Mouse (Mus musculus) lung, postnatal 4 days (tissue): Measurements from ENCODE around the gene Gpr162.
A peak's percentile ranks its signal among the peaks of the same experiment; 100 is the strongest.

Source experiments
- DNase-seq, 2 experiments: peaks; one replicate each; pipeline ENCODE4 v3.0.0; 2021

The Gpr162 gene

GRCm38 (mm10) chr6:124881821-124882220, 18.0 kb upstream of the Gpr162 start:
- DNase-seq: no peak

GRCm38 (mm10) chr6:124879390-124879789, 15.6 kb upstream of the Gpr162 start:
- DNase-seq: no peak

GRCm38 (mm10) chr6:124874348-124874747, 10.6 kb upstream of the Gpr162 start:
- DNase-seq: no peak

- no peak for DNase-seq
Measured at GRCm38 (mm10) chr6:124866560-124866959, 2.8 kb upstream of the Gpr162 start.

- no peak for DNase-seq
Measured at GRCm38 (mm10) chr6:124865766-124866362, 2.1 kb upstream of the Gpr162 start.

- DNase-seq: no peak
Measured at GRCm38 (mm10) chr6:124863125-124863657, 592 bp downstream of the Gpr162 start.

- no peak for DNase-seq
Measured at GRCm38 (mm10) chr6:124862406-124863124, 1.2 kb downstream of the Gpr162 start.

GRCm38 (mm10) chr6:124861802-124862201, 2.0 kb downstream of the Gpr162 start:
- DNase-seq: no peak

GRCm38 (mm10) chr6:124861266-124861665, 2.5 kb downstream of the Gpr162 start:
- DNase-seq: no peak

GRCm38 (mm10) chr6:124860511-124860910, 3.3 kb downstream of the Gpr162 start:
- DNase-seq: no peak

- DNase-seq: peak; percentile 82 to 90
Measured at GRCm38 (mm10) chr6:124859725-124860124, 4.1 kb downstream of the Gpr162 start.

GRCm38 (mm10) chr6:124858561-124859318, 5.0 kb downstream of the Gpr162 start:
- no peak for DNase-seq

- no peak for DNase-seq
Measured at GRCm38 (mm10) chr6:124857840-124858530, 5.8 kb downstream of the Gpr162 start.

- peak; percentile 87 to 88 for DNase-seq
Measured at GRCm38 (mm10) chr6:124856916-124857839, 6.6 kb downstream of the Gpr162 start, which contains the start of gene P3h3. TSS of gene P3h3 (minus strand) at chr6:124857752.

GRCm38 (mm10) chr6:124856321-124856720, 7.5 kb downstream of the Gpr162 start:
- no peak for DNase-seq

- DNase-seq: no peak
Measured at GRCm38 (mm10) chr6:124854647-124855046, 9.1 kb downstream of the Gpr162 start.

- no peak for DNase-seq
Measured at GRCm38 (mm10) chr6:124850535-124850934, 13.2 kb downstream of the Gpr162 start.

- DNase-seq: peak; percentile 87 to 94
Measured at GRCm38 (mm10) chr6:124847305-124847704, 16.5 kb downstream of the Gpr162 start.

GRCm38 (mm10) chr6:124840241-124841167, 23.3 kb downstream of the Gpr162 start, which contains the start of gene Gnb3:
TSS of gene Gnb3 (minus strand) at chr6:124840275.
- DNase-seq: no peak

- DNase-seq: no peak
Measured at GRCm38 (mm10) chr6:124839805-124840204, 24.0 kb downstream of the Gpr162 start.
